Mouse (Mus musculus) G1E-ER4 (cell line): ENCODE results near the gene Ttll7. TPM values are rescaled to one million over a fixed set of nuclear protein-coding genes. Genes with fewer than 3 reads are reported as not detected.

Experiments
- GATA1 ChIP-seq: IDR thresholded peaks from one replicate; pipeline ENCODE4 v1.8.0; 2012; ENCODE audit warnings: low read length, inconsistent platforms
- polyA plus RNA-seq: library from polyadenylated mRNA; stranded (reverse); fragments of >175 nt; gene quantifications from 2 replicates; pipeline ENCODE4 v1.2.3, GENCODE M21; 2012

Ttll7 gene
- not detected in 2 replicates for polyA plus RNA-seq

GRCm38 (mm10) chr3:146851966-146852891, at the start of gene Ttll7:
TSS of gene Ttll7 (plus strand) at chr3:146852367.
- TF ChIP-seq GATA1, result no peak

DNA sequence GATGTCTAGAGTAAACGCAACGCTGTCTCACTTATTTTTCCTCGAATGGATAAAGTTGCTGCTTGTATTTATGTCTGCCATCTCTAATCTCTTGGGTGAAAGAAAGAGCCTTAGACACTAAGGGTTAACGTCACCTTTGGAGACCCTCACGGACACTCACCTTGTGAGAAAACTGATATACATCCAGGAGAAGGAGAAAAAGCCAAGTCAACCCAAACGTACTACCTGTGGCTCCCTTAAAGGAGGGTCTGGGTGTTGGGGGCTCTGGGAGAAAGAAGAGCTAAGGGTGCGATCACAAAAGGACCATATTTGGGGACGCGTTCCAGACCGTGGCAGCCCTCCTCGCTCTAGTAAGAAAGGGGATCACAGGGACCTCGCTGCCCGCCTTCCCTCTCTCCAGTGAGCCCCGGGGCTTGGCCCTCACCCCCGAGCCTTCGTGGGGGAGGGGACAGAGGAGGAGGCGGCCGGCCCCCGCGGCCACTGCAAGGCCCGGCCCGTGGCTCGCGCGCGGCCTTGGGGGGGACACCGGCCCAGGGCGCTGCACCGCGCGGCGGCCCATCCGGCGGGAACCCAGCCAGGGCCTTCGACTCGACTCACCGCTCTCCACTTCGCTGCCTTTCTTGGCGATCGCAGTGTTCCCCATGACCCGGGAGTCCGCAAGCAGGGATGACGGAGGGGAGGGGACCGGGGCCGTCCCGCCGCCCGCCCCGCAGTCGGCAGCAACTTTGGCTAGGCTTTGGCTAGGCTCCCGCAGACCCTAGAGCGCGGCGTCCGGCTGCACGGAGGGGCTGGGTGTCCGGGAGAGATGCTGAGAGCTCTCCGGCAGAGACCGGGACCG, 39.9 kb upstream of the Ttll7 start:
- no peak for TF ChIP-seq GATA1

DNA sequence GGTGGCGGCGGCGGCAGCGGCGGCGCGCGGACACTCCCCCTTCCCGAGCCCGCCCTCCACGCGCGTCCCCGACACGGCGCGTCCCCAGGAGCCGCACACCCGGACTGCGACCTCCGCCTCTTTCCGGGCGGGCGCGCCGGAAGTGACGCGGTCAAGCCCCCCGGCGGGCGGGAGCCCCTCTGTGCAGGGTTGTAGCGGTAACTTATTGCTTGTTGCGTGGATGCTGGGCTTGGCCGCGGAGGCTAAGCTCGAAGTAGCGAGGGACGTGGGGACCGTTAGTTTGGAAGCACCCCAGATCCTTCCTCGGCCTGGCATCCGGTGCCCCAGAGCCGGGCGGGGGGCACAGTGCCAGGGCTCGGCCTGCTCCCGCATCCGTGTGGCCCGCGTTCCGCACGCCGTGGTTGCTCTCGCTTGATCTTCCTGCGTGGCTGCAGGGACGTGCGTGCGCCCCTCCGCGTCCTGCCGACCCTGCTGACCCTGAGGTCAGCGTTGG, 39.2 kb upstream of the Ttll7 start, which contains the start of gene Prkacb:
Prkacb (minus strand) TSS at position 90 of the 493 bp plus-strand sequence.
- no peak for TF ChIP-seq GATA1

GRCm38 (mm10) chr3:146813624-146814023, 38.5 kb upstream of the Ttll7 start:
- no peak for TF ChIP-seq GATA1

GRCm38 (mm10) chr3:146820718-146821117, 31.4 kb upstream of the Ttll7 start:
- TF ChIP-seq GATA1, result no peak

DNA sequence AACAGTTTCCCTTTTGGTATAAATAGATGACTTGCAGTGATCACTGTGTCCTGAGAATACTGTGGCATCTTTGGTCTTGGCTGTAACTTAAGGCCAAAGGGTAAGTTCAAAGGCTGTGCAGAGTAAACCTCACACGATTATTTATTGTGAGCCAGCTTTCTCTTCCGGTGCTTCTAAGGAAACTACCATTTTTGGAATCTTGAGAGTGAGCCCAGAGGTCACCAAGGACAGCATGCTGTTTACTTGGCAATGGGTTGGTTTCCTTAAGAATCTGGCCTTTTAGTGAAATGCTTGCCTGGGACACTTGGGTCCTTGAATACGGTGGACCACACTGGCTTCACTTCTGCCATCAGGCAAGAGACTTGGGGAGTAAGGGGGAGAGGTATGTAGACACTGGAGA, 9.4 kb upstream of the Ttll7 start:
- no peak for TF ChIP-seq GATA1

GRCm38 (mm10) chr3:146843470-146843869, 8.7 kb upstream of the Ttll7 start:
- no peak for TF ChIP-seq GATA1

DNA sequence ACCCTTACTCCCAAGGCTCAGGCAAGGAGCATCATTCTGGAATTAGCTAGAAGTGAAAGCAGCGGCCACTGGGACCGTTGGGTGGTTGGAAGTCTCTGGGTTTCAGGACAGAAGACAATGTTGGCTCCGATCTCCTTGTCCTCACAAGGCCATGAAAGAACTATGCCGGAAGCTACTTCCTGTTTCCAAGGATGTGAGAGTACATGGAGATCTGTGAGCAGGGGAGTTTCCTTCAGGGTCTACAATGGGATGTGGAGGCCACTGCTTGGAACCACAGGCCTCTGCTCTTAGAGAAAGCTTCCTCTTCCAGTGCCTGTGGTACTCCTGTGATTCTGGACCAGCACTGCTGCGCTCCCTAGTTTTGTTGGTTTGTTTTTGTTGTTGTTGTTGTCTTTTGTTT, 5.9 kb upstream of the Ttll7 start:
- no peak for TF ChIP-seq GATA1

DNA sequence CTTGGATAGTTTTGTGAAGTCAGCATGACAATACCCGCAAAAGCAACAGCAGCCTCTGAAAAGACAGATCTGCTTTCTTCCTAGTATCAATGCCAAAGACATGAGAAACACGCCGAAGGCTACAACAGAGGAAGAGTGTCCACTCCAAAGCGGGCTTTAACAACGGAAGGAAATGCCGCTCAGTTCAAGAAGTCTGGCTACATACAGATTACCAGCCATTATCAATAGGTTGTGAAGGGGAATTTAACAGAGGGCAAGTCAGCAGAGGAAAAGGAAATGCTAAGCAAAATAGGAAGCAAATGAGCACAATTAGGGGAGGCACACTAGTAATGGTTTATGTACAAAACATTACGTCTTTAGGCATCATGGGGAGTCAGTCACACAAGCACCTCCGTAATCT, 4.1 kb upstream of the Ttll7 start:
- no peak for TF ChIP-seq GATA1

- no peak for TF ChIP-seq GATA1
Measured at GRCm38 (mm10) chr3:146849360-146849759, 2.8 kb upstream of the Ttll7 start.

DNA sequence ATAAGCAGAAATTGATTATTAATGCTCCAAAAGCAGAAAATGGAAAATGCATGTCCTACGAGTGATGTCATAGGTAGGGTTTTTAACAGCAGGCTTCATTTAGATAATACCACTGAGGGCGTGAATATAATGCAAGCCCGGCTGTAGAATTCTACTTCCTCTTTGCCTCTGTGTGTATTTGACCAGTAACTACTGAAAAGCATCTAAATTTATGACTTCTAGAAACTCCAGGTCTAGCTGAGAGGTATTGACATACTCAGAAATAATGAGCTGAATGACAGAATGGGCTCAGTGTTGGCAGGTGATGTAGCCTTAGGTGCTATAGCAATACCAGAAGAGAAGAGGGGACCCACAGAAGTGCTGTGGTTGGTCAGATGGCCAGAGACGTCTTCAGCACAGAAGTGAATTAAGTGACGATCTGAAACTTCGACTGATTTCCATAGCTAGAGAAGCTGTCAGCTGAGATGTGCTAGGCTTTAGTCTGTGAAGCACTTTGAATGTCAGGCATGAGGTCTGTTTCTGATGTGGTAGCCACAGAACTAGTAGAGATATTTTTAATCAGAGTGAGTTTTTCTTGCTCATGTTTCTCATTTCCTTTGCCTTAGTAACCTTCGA, 2.4 kb downstream of the Ttll7 start:
- no peak for TF ChIP-seq GATA1

DNA sequence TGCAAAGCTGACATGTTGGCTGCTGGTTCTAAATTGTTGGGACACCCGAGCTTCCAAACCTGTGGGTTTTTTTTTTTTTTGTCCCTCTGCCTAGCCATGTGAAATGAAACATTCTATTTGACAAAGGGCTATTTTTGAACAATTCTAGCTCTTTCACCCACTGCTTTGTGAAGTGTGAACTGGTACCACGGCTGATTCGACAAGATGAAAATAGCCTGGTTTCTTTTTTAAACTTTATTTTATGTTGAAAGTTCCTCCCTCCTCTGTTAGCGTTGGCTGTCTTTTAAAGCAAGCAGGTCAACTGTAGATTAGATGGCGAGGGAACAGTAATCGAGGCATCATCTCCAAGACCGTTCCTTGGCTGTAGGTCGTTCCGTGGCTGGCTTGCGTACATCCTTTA, 5.2 kb downstream of the Ttll7 start:
- no peak for TF ChIP-seq GATA1

- no peak for TF ChIP-seq GATA1
Measured at GRCm38 (mm10) chr3:146860308-146860707, 8.1 kb downstream of the Ttll7 start.

GRCm38 (mm10) chr3:146866563-146866962, 14.4 kb downstream of the Ttll7 start:
- TF ChIP-seq GATA1, result no peak

DNA sequence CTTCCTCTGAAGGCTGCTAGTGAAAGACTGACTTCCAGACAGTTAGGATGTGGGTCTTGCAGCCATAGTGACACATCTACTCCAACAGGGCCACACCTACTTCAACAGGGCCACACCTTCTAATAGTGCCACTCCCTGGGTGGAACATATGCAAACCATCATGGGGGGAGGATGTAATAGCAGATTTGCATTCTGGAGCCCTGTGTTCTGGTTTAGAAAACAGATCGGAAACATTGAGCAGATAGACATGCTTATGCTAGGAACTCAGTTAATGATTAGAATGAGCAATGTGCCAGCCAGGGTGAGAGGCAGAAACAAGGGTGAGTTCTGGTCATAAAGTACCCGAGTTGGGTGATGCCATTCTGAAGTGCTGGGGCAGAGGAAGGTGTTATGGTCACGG, 19.8 kb downstream of the Ttll7 start:
- TF ChIP-seq GATA1, result no peak

GRCm38 (mm10) chr3:146875929-146876328, 23.8 kb downstream of the Ttll7 start:
- TF ChIP-seq GATA1, result no peak
